Mouse (Mus musculus) thymus, adult 2 months (tissue): ENCODE measurements around the gene Osgep. TPM values are rescaled to one million over a fixed set of nuclear protein-coding genes. Genes with fewer than 3 reads are reported as not detected.
A peak's percentile ranks its signal among the peaks of the same experiment; 100 is the strongest.
"Not testable (repeated sequence)": the region's sequence is repeated elsewhere in the genome, so short reads cannot be mapped to it uniquely, and the experiment has no call there.

ENCODE experiments used
- DNase-seq: peaks from one replicate; pipeline ENCODE4 v3.0.0; 2021
- H3K27ac ChIP-seq: fragments of 200-500 bp; 2 replicates; pipeline ENCODE4 v1.5.1; 2012; ENCODE audit warnings: low read length, control low read depth; ENCODE audit not compliant: control insufficient read depth, insufficient read depth
- H3K27me3 ChIP-seq: fragments of 200-500 bp; 2 replicates; pipeline ENCODE4 v1.6.1; 2012; ENCODE audit warnings: mild to moderate bottlenecking, low read length, moderate library complexity, mixed read lengths; ENCODE audit not compliant: control insufficient read depth, insufficient read depth
- H3K36me3 ChIP-seq: fragments of 200-500 bp; 2 replicates; pipeline ENCODE4 v1.6.1; 2012; ENCODE audit warnings: mild to moderate bottlenecking, low read length, moderate library complexity; ENCODE audit not compliant: control insufficient read depth, insufficient read depth
- H3K4me1 ChIP-seq: fragments of 200-500 bp; replicated peaks from 2 replicates; pipeline ENCODE4 v1.6.1; 2012; ENCODE audit warnings: low read length; ENCODE audit not compliant: control insufficient read depth, insufficient read depth
- H3K4me3 ChIP-seq: fragments of 200-500 bp; 2 replicates; pipeline ENCODE4 v1.5.1; 2012; ENCODE audit warnings: mild to moderate bottlenecking, low read length, control low read depth, moderate library complexity; ENCODE audit not compliant: control insufficient read depth, insufficient read depth
- CTCF ChIP-seq: fragments of 200-500 bp; IDR thresholded peaks from 2 replicates; pipeline ENCODE4 v1.5.1; 2012; ENCODE audit warnings: mild to moderate bottlenecking, control low read depth, low read length, moderate library complexity, borderline replicate concordance; ENCODE audit not compliant: control insufficient read depth, poor library complexity, insufficient read depth; ENCODE audit errors: extremely low read depth
- POLR2A ChIP-seq: fragments of 200-500 bp; IDR thresholded peaks from 2 replicates; pipeline ENCODE4 v1.6.1; 2012; ENCODE audit warnings: mild to moderate bottlenecking, low read length, control low read depth, moderate library complexity; ENCODE audit not compliant: control insufficient read depth, poor library complexity, insufficient read depth; ENCODE audit errors: extremely low read depth
- whole genome bisulfite sequencing: fragments of 180-500 bp; shearing (Covaris S2); methylation state at CpG from one replicate; pipeline ENCODE4 v1.1.7; 2018; 5-methylcytosine and 5-hydroxymethylcytosine counted together
- polyA plus RNA-seq: library from polyadenylated mRNA; depleted of rRNA; stranded (reverse); fragments of >200 nt; gene quantifications from 2 replicates; pipeline ENCODE4 v1.2.3, GENCODE M21; 2012

Osgep gene
- polyA plus RNA-seq, 1 experiment = 131 TPM

- Histone ChIP-seq H3K4me3 (peak within 1 kb of the TSS; percentile 71), H3K4me1 (peaks cover 6% of the 10 kb centered on the region), H3K27me3 (no peaks in the 10 kb centered on the region), H3K27ac (peak within 1 kb of the TSS; percentile 21; the same call in 1 of the 2 replicates), H3K36me3 (peaks cover 10% of the 10 kb centered on the region)
- under 1% methylated on average over 68 of the region's 68 CpGs for WGBS
- DNase-seq = peak; percentile 100
- peak; percentile 86 for TF ChIP-seq POLR2A
- TF ChIP-seq CTCF = no peak; the same call in 1 of the 2 replicates
Observed at GRCm38 (mm10) chr14:50930754-50931492, 6.2 kb upstream of the Osgep start, which contains the start of the genes Pip4p1 and Pnp. Gene Pip4p1 (minus strand): TSS chr14:50930856. Gene Pnp (plus strand): TSS chr14:50931082.

GRCm38 (mm10) chr14:50930377-50930753 is 5.7 kb upstream of the Osgep start:
- peaks cover 10% of the 10 kb centered on the region for H3K36me3 ChIP-seq
- no peaks in the 10 kb centered on the region for H3K27me3 ChIP-seq
- H3K4me3 ChIP-seq = peak overlapping the region; percentile 71
- WGBS = under 1% methylated on average over 38 of the region's 38 CpGs
- TF ChIP-seq POLR2A = no peak
- peak overlapping the region; percentile 19; the same call in 1 of the 2 replicates for H3K27ac ChIP-seq
- peaks cover 9% of the 10 kb centered on the region for H3K4me1 ChIP-seq
- DNase-seq = peak; percentile 73

- no peaks in the 10 kb centered on the region for H3K27me3 ChIP-seq
- no peak for DNase-seq
- 7% methylated on average over 10 of the region's 10 CpGs for WGBS
- TF ChIP-seq POLR2A (no peak), CTCF (no peak)
- peak overlapping the region; percentile 19; the same call in 1 of the 2 replicates for H3K27ac ChIP-seq
- peak overlapping the region; percentile 71 for H3K4me3 ChIP-seq
- peaks cover 9% of the 10 kb centered on the region for H3K4me1 ChIP-seq
- H3K36me3 ChIP-seq = peaks cover 10% of the 10 kb centered on the region
Observed at GRCm38 (mm10) chr14:50929951-50930350, 5.3 kb upstream of the Osgep start.

- Histone ChIP-seq H3K27me3 (no peaks in the 10 kb centered on the region), H3K27ac (no peak overlapping the region), H3K4me3 (no peak overlapping the region), H3K4me1 (peaks cover 9% of the 10 kb centered on the region), H3K36me3 (peaks cover 10% of the 10 kb centered on the region)
- WGBS = 96% methylated on average over 3 of the region's 3 CpGs
- TF ChIP-seq POLR2A (no peak), CTCF (no peak)
- DNase-seq = no peak
Observed at GRCm38 (mm10) chr14:50927366-50927765, 2.7 kb upstream of the Osgep start.

- WGBS = 2% methylated on average over 38 of the region's 38 CpGs
- no peak for DNase-seq
- Histone ChIP-seq H3K4me1 (peaks cover 8% of the 10 kb centered on the region), H3K27ac (peak overlapping the region; percentile 11; the same call in 1 of the 2 replicates), H3K36me3 (peaks cover 10% of the 10 kb centered on the region), H3K27me3 (no peaks in the 10 kb centered on the region), H3K4me3 (peak overlapping the region; percentile 93)
- TF ChIP-seq CTCF (no peak), POLR2A (no peak)
Observed at GRCm38 (mm10) chr14:50925111-50925920, 623 bp upstream of the Osgep start.

GRCm38 (mm10) chr14:50923437-50923836 is 1.3 kb downstream of the Osgep start:
- WGBS = 62% methylated on average over 1 of the region's 1 CpGs
- H3K4me1 ChIP-seq, H3K4me3 ChIP-seq, H3K27me3 ChIP-seq, H3K27ac ChIP-seq, DNase-seq: not testable (repeated sequence)
- H3K36me3 ChIP-seq = peaks cover 10% of the 10 kb centered on the region
